ENCODE assay signal across 9 mouse cellular contexts in genomic region chr2:181392600-181393213, GRCm38 (mm10). TPM values are rescaled to one million over a fixed set of nuclear protein-coding genes. Genes with fewer than 3 reads are reported as not detected.
DNase-seq lines count a peak whose midpoint lies in the region; ATAC-seq and TF ChIP-seq lines count a peak whose summit lies in the region.
"Had no signal": no experiment of that assay in that cellular context is flagged by ENCODE, and none has a peak within 500 bp of the region (broad histone marks: within the 10 kb centered on the region; RNA-seq: fewer than 3 reads in every experiment).

No protein-coding gene starts in this region.

- H3K4me2 ChIP-seq in forebrain, postnatal 0 days (ENCODE audit: low read depth): no peak overlapping the region
- H3K4me2 ChIP-seq in hindbrain, embryonic 12.5 days (replicated peaks): no peak overlapping the region
- no peak overlapping the region for H3K4me2 ChIP-seq in lung, postnatal 0 days (replicated peaks; ENCODE audit: low read depth, low read length)

- peaks cover 28% of the 10 kb centered on the region for H3K4me1 ChIP-seq in cerebellum, adult 2 months (ENCODE audit: control insufficient read depth, insufficient read depth, low read length)
- no peaks in the 10 kb centered on the region for H3K4me1 ChIP-seq in forebrain, postnatal 0 days (ENCODE audit: insufficient read depth)
- H3K4me1 ChIP-seq in hindbrain, embryonic 12.5 days: no peaks in the 10 kb centered on the region
- H3K4me1 ChIP-seq in lung, postnatal 0 days (ENCODE audit: insufficient read depth, low read depth, low read length): no peaks in the 10 kb centered on the region

- no peak for TF ChIP-seq POLR2A in cerebellum, adult 2 months (IDR thresholded peaks at IDR 0.05; ENCODE audit: borderline replicate concordance, insufficient read depth, low read length)

- H3K4me3 ChIP-seq in cerebellum, adult 2 months (replicated peaks; ENCODE audit: insufficient read depth, low read depth, low read length): no peak overlapping the region
- H3K4me3 ChIP-seq in forebrain, postnatal 0 days (ENCODE audit: low read depth, low read length): no peak overlapping the region
- no peak overlapping the region for H3K4me3 ChIP-seq in hindbrain, embryonic 12.5 days
- no peak overlapping the region for H3K4me3 ChIP-seq in lung, postnatal 0 days (ENCODE audit: low read depth, low read length)

- 38% methylated on average over 4 of the region's 4 CpGs for WGBS in cerebellum, adult 2 months
- WGBS in forebrain, postnatal 0 days: 31% methylated on average over 4 of the region's 4 CpGs
- 42% methylated on average over 4 of the region's 4 CpGs for WGBS in hindbrain, embryonic 12.5 days
- 28% methylated on average over 4 of the region's 4 CpGs for WGBS in lung, postnatal 0 days

- no peaks in the 10 kb centered on the region for H3K9me3 ChIP-seq in forebrain, postnatal 0 days (ENCODE audit: low read length)
- H3K9me3 ChIP-seq in hindbrain, embryonic 12.5 days (replicated peaks): no peaks in the 10 kb centered on the region
- H3K9me3 ChIP-seq in lung, postnatal 0 days (ENCODE audit: low read length): no peaks in the 10 kb centered on the region

- ATAC-seq in forebrain, postnatal 0 days: peak; percentile 93
- peak; percentile 82 for ATAC-seq in hindbrain, embryonic 12.5 days (ENCODE audit: low FRiP score)
- ATAC-seq in lung, postnatal 0 days: peak; percentile 83

- peak; percentile 91 for TF ChIP-seq CTCF in cerebellum, adult 2 months (IDR thresholded peaks at IDR 0.05; ENCODE audit: borderline replicate concordance, insufficient read depth, low read depth, low read length)
- TF ChIP-seq CTCF in forebrain, postnatal 0 days (IDR thresholded peaks at IDR 0.05; ENCODE audit: low read depth): peak; percentile 93
- peak; percentile 93 for TF ChIP-seq CTCF in lung, postnatal 0 days (IDR thresholded peaks at IDR 0.05)

- H3K27ac ChIP-seq in cerebellum, adult 2 months (ENCODE audit: insufficient read depth, low read length): no peak overlapping the region
- H3K27ac ChIP-seq in forebrain, postnatal 0 days (ENCODE audit: low read depth, low read length): no peak overlapping the region
- H3K27ac ChIP-seq in hindbrain, embryonic 12.5 days: no peak overlapping the region
- no peak overlapping the region for H3K27ac ChIP-seq in lung, postnatal 0 days (ENCODE audit: low read length)
- H3K27ac ChIP-seq: macrophage had no signal

- H3K9ac ChIP-seq in forebrain, postnatal 0 days: no peak overlapping the region
- H3K9ac ChIP-seq in hindbrain, embryonic 12.5 days: no peak overlapping the region
- no peak overlapping the region for H3K9ac ChIP-seq in lung, postnatal 0 days (replicated peaks; ENCODE audit: low read depth)

- H3K27me3 ChIP-seq in cerebellum, adult 2 months (ENCODE audit: control insufficient read depth, insufficient read depth, low read length): no peaks in the 10 kb centered on the region
- H3K27me3 ChIP-seq in forebrain, postnatal 0 days (ENCODE audit: insufficient read depth, low read length): no peaks in the 10 kb centered on the region
- H3K27me3 ChIP-seq in hindbrain, embryonic 12.5 days: no peaks in the 10 kb centered on the region
- H3K27me3 ChIP-seq in lung, postnatal 0 days (replicated peaks; ENCODE audit: insufficient read depth, low read length): no peaks in the 10 kb centered on the region

- no peak for TF ChIP-seq EP300 in lung, postnatal 0 days (IDR thresholded peaks at IDR 0.05)

- 0 out of 2 replicates have a peak, but pooled peaks cover 13% of the 10 kb centered on the region for H3K36me3 ChIP-seq in forebrain, postnatal 0 days (ENCODE audit: insufficient read depth)
- H3K36me3 ChIP-seq in hindbrain, embryonic 12.5 days: peaks cover 35% of the 10 kb centered on the region
- H3K36me3 ChIP-seq in lung, postnatal 0 days (ENCODE audit: insufficient read depth, low read length): no peaks in the 10 kb centered on the region; the same call in 1 of the 2 replicates

- peak; percentile 39 for DNase-seq in MEL-GATA-1-ER (ENCODE audit: extremely low read depth, low read depth)
- peak; percentile 84 to 91 for DNase-seq in cerebellum, adult 2 months
- peak; percentile 91 for DNase-seq in forebrain, postnatal 0 days
- peak; percentile 77 for DNase-seq in layer of hippocampus, adult 9-11 months
- peak; percentile 91 for DNase-seq in lung, postnatal 0 days (ENCODE audit: low spot score)
- peak; percentile 63 for DNase-seq in retina, adult 2 months (ENCODE audit: low read depth, low spot score)
- peak; percentile 81 for DNase-seq in thymus, postnatal 25 days

RNA-seq across cellular contexts. Expression of gene Lime1, which starts 12.8 kb away (rescaled TPM):
- polyA plus RNA-seq in cerebellum, adult 2 months (2012; rRNA removed): 79.8 and 85.0 TPM in 2 replicates
- 42.8 and 43.5 TPM in 2 replicates for total RNA-seq in forebrain, postnatal 0 days (2014; rRNA removed)
- 19.5 and 26.5 TPM in 2 replicates for polyA plus RNA-seq in forebrain, postnatal 0 days (2015; fragmentation: Nextera tagmentation; extraction: Ambion mirVana)
- 37.8 and 41.8 TPM in 2 replicates for polyA plus RNA-seq in hindbrain, embryonic 12.5 days (2016; fragmentation: Nextera tagmentation; extraction: Ambion mirVana)
- polyA plus RNA-seq in lung, postnatal 0 days (2015; fragmentation: Nextera tagmentation; extraction: Ambion mirVana): 12.2 and 13.5 TPM in 2 replicates

RNA-seq across cellular contexts. Expression of gene Arfrp1, which starts 27.5 kb away (rescaled TPM):
- polyA plus RNA-seq in cerebellum, adult 2 months (2012; rRNA removed): 75.6 and 77.7 TPM in 2 replicates
- 24.0 and 27.9 TPM in 2 replicates for total RNA-seq in forebrain, postnatal 0 days (2014; rRNA removed)
- 60.9 and 73.0 TPM in 2 replicates for polyA plus RNA-seq in forebrain, postnatal 0 days (2015; fragmentation: Nextera tagmentation; extraction: Ambion mirVana)
- 68.5 and 76.6 TPM in 2 replicates for polyA plus RNA-seq in hindbrain, embryonic 12.5 days (2016; fragmentation: Nextera tagmentation; extraction: Ambion mirVana)
- 46.5 and 46.6 TPM in 2 replicates for polyA plus RNA-seq in lung, postnatal 0 days (2015; fragmentation: Nextera tagmentation; extraction: Ambion mirVana)

RNA-seq across cellular contexts. Expression of gene Zgpat, which starts 28.0 kb away (rescaled TPM):
- 102 and 106 TPM in 2 replicates for polyA plus RNA-seq in cerebellum, adult 2 months (2012; rRNA removed)
- total RNA-seq in forebrain, postnatal 0 days (2014; rRNA removed): 93.3 and 99.0 TPM in 2 replicates
- polyA plus RNA-seq in forebrain, postnatal 0 days (2015; fragmentation: Nextera tagmentation; extraction: Ambion mirVana): 32.2 and 39.6 TPM in 2 replicates
- polyA plus RNA-seq in hindbrain, embryonic 12.5 days (2016; fragmentation: Nextera tagmentation; extraction: Ambion mirVana): 71.7 and 74.7 TPM in 2 replicates
- polyA plus RNA-seq in lung, postnatal 0 days (2015; fragmentation: Nextera tagmentation; extraction: Ambion mirVana): 22.9 and 26.8 TPM in 2 replicates

Comparison
In these comparisons a context has a peak if more than half of its experiments do, and no peak if none do; other contexts are left out.
1. DNase-seq: peak in every context shown above with its lines; median percentile 91 in forebrain, postnatal 0 days; 91 in lung, postnatal 0 days; 88 in cerebellum, adult 2 months; 81 in thymus, postnatal 25 days; 77 in layer of hippocampus, adult 9-11 months; 63 in retina, adult 2 months; 39 in MEL-GATA-1-ER.